Mouse (Mus musculus) midbrain, embryonic 15.5 days (tissue): Measurements from ENCODE around the gene Igsf21. TPM values are rescaled to one million over a fixed set of nuclear protein-coding genes. Genes with fewer than 3 reads are reported as not detected.
A peak's percentile ranks its signal among the peaks of the same experiment; 100 is the strongest.

ENCODE experiments used
- ATAC-seq: fragments of 200-750 bp; cut with Nextera tagmentation; replicated peaks from 2 replicates; pipeline ENCODE4 v1.8.0; 2017; ENCODE audit warnings: moderate TSS enrichment
- H3K27ac ChIP-seq: fragments of 300-500 bp; sonication (generic); 2 replicates; pipeline ENCODE4 v1.5.1; 2015; ENCODE audit warnings: mild to moderate bottlenecking, inconsistent platforms
- H3K27me3 ChIP-seq: fragments of 300-500 bp; sonication (generic); replicated peaks from 2 replicates; pipeline ENCODE4 v1.6.1; 2015; ENCODE audit warnings: inconsistent platforms
- H3K36me3 ChIP-seq: fragments of 300-500 bp; sonication (generic); replicated peaks from 2 replicates; pipeline ENCODE4 v1.6.1; 2015; ENCODE audit warnings: inconsistent platforms
- H3K4me1 ChIP-seq: fragments of 300-500 bp; sonication (generic); 2 replicates; pipeline ENCODE4 v1.6.1; 2015; ENCODE audit warnings: inconsistent platforms
- H3K4me2 ChIP-seq: fragments of 300-500 bp; sonication (generic); 2 replicates; pipeline ENCODE4 v1.6.1; 2015; ENCODE audit warnings: inconsistent platforms, mild to moderate bottlenecking, moderate library complexity
- H3K4me3 ChIP-seq: fragments of 300-500 bp; sonication (generic); 2 replicates; pipeline ENCODE4 v1.5.1; 2015; ENCODE audit warnings: mild to moderate bottlenecking, inconsistent platforms
- H3K9ac ChIP-seq: fragments of 300-500 bp; sonication (generic); 2 replicates; pipeline ENCODE4 v1.6.1; 2015; ENCODE audit warnings: mild to moderate bottlenecking, inconsistent platforms
- H3K9me3 ChIP-seq: fragments of 300-500 bp; sonication (generic); 2 replicates; pipeline ENCODE4 v1.6.1; 2016; ENCODE audit warnings: inconsistent platforms
- WGBS: fragments of 180-500 bp; shearing (Covaris S2); methylation state at CpG from one replicate; pipeline ENCODE4 v1.1.7; 2015; ENCODE audit warnings: mixed read lengths; 5-methylcytosine and 5-hydroxymethylcytosine counted together
- polyA plus RNA-seq: library from polyadenylated mRNA; unstranded; fragments of >200 nt; fragmentation: Nextera tagmentation; extraction: Ambion mirVana; gene quantifications from 2 replicates; pipeline ENCODE4 v1.2.1, GENCODE M21; 2015

The Igsf21 gene
- polyA plus RNA-seq, 1 experiment from 2014 or later = 96.3 TPM

GRCm38 (mm10) chr4:140122534-140122933 lies 124.0 kb downstream of the Igsf21 start:
- 81% methylated on average over 5 of the region's 5 CpGs for WGBS
- H3K4me2 ChIP-seq = no peak overlapping the region
- no peak for ATAC-seq
- H3K4me1 ChIP-seq = peaks cover 21% of the 10 kb centered on the region
- H3K9me3 ChIP-seq = no peaks in the 10 kb centered on the region
- no peaks in the 10 kb centered on the region for H3K27me3 ChIP-seq
- H3K4me3 ChIP-seq = no peak overlapping the region
- no peak overlapping the region for H3K9ac ChIP-seq
- no peaks in the 10 kb centered on the region for H3K36me3 ChIP-seq
- H3K27ac ChIP-seq = no peak overlapping the region

DNA sequence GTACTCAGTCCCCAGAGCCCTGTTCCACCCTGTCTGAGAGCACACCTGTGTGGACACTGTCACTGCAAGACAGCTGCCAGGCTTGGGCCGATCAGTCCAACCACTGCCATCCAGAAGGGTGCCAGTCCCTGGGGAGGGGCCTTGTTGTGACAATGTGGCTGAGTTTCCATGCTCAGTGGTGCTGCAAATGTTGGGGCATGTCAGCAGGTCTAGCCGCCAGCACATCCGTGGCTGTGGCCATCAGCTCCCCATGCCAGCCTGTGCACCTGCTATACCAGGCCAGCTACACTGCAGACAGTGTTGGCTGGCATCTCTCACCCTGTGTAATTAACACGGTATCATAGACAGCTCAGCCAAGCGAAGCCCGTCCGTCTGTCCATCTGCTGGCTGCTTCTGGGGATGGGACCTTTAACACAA lies 129.3 kb downstream of the Igsf21 start:
- no peak overlapping the region for H3K27ac ChIP-seq

DNA sequence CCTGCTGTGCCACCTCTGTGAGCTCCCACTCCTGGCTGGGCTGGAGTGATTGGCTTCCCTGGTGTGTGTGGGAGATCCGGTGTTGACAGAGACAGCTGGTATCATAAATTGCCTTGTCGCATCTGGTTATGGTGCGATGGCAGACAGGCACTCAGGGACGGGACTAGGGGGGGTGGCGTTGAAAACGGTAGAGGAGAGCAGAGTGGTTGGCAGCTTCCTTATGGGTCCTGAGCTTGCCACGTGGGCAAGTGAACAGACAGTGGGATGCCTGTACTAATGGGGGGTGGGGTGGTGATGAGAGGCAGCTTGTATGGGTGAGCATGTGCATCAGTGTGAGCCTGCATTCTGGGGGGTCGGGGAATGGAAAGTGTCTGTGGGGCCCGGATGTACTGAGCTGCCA lies 130.8 kb downstream of the Igsf21 start:
- Histone ChIP-seq H3K4me2 (no peak overlapping the region), H3K4me1 (peaks cover 4% of the 10 kb centered on the region; the same call in 1 of the 2 replicates), H3K4me3 (no peak overlapping the region), H3K9ac (no peak overlapping the region), H3K36me3 (no peaks in the 10 kb centered on the region), H3K27me3 (no peaks in the 10 kb centered on the region), H3K27ac (no peak overlapping the region), H3K9me3 (no peaks in the 10 kb centered on the region)
- ATAC-seq = no peak
- WGBS = 73% methylated on average over 9 of the region's 9 CpGs

More for the DNA sequence above, 129.3 kb downstream of the Igsf21 start:
- WGBS = 85% methylated on average over 7 of the region's 7 CpGs
- H3K4me1 ChIP-seq = peaks cover 4% of the 10 kb centered on the region; the same call in 1 of the 2 replicates
- H3K27me3 ChIP-seq = no peaks in the 10 kb centered on the region
- no peaks in the 10 kb centered on the region for H3K9me3 ChIP-seq
- no peak overlapping the region for H3K4me2 ChIP-seq
- H3K36me3 ChIP-seq = no peaks in the 10 kb centered on the region
- H3K4me3 ChIP-seq = no peak overlapping the region
- ATAC-seq = no peak
- no peak overlapping the region for H3K9ac ChIP-seq

- Histone ChIP-seq H3K4me3 (no peak overlapping the region), H3K4me1 (peaks cover 4% of the 10 kb centered on the region; the same call in 1 of the 2 replicates), H3K36me3 (no peaks in the 10 kb centered on the region), H3K9me3 (no peaks in the 10 kb centered on the region), H3K27ac (no peak overlapping the region), H3K9ac (no peak overlapping the region), H3K4me2 (no peak overlapping the region), H3K27me3 (no peaks in the 10 kb centered on the region; the same call in 1 of the 2 replicates)
- ATAC-seq = no peak
- 91% methylated on average over 6 of the region's 6 CpGs for WGBS
Observed at GRCm38 (mm10) chr4:140115053-140115452, 131.5 kb downstream of the Igsf21 start.

DNA sequence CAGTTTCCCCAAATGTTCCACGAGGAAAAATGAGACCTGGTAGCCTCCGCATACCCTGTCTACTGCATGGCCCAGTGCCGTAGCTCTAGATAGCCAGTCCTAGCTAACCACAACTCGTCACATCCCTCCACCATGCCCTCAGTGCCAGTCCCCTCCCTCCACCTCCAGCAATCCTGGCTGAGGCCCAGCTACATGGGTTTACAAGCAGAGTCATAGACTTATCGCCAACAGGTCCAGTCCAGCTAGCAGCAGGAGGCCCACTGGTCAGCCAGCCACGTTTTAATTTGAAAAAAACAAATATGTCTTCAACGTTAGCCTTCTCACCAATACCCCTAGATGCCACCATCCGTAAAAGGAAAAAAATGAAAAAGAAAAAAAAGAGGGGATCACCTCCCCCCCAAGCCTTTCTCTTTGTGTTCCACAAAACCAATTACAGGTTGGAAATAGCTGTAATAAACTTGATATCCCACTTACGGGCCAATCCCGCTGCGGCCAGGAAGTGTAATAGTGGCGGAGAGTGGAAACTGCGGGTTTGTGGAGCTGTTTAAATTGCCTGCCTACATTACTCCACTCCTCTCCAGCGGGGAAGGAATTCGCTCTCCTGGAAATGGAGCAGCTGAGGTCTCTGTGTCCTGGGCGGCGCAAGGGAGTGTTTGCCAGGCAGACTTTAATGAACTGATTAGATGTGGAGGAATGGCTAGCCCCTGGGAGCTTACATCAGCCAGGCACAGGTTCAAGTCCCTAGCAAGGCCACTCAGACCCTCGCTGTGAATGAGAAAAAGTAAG lies 132.7 kb downstream of the Igsf21 start:
- H3K4me3 ChIP-seq = no peak overlapping the region
- H3K4me1 ChIP-seq = peaks cover 12% of the 10 kb centered on the region
- no peak overlapping the region for H3K9ac ChIP-seq
- no peak overlapping the region for H3K4me2 ChIP-seq
- H3K27ac ChIP-seq = no peak overlapping the region; the same call in 1 of the 2 replicates
- ATAC-seq = no peak
- H3K27me3 ChIP-seq = no peaks in the 10 kb centered on the region; the same call in 1 of the 2 replicates
- H3K36me3 ChIP-seq = no peaks in the 10 kb centered on the region
- WGBS = 73% methylated on average over 18 of the region's 18 CpGs
- H3K9me3 ChIP-seq = no peaks in the 10 kb centered on the region

- Histone ChIP-seq H3K27me3 (peaks cover 5% of the 10 kb centered on the region; the same call in 1 of the 2 replicates), H3K27ac (peak overlapping the region; percentile 68), H3K36me3 (no peaks in the 10 kb centered on the region), H3K4me1 (peaks cover 32% of the 10 kb centered on the region), H3K9me3 (no peaks in the 10 kb centered on the region), H3K4me3 (peak overlapping the region; percentile 10; the same call in 1 of the 2 replicates), H3K9ac (no peak overlapping the region), H3K4me2 (peak overlapping the region; percentile 43)
- ATAC-seq = no peak
- 41% methylated on average over 6 of the region's 6 CpGs for WGBS
Observed at GRCm38 (mm10) chr4:140109626-140109948, 137.0 kb downstream of the Igsf21 start.

DNA sequence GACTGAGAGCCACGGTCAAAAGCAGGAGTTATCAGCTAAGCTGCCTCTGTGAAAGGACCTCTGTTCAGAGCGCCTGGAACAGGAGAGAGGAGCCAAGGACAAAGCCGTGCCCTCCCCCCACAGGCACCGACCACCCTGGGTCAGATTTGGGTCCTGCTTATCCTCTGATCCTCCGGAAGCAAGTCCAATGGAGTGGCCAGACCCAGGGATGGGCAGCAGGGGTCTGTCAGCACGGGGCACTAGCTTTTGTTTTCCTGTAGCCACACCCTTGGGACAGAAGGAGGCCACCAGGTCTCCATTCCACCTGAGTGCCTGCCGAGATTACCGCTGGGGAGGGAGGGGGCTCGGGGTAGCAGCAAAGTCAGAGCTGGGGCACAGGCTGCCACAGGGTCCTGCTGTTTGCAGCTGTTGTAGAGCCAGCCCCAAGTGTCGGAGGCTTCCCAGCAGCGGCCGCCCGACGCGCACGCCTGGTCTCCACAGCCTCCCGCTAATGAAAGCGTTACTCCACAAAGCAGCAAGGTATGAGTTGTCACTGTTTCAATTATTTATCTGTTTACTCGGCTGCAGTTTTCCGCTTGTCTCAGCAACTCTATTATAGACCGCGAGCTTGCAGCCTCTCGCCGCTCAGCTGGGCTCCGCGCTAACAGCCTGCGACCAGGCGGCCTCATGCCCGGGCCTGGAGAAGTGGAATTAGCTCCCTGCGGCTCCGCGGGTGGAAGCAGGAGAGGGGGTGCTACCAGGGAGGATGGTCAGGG lies 137.5 kb downstream of the Igsf21 start:
- Histone ChIP-seq H3K27me3 (peaks cover 5% of the 10 kb centered on the region; the same call in 1 of the 2 replicates), H3K9ac (no peak overlapping the region), H3K4me2 (peak overlapping the region; percentile 43), H3K36me3 (no peaks in the 10 kb centered on the region), H3K4me1 (peaks cover 35% of the 10 kb centered on the region), H3K4me3 (peak overlapping the region; percentile 10; the same call in 1 of the 2 replicates), H3K27ac (peak overlapping the region; percentile 68), H3K9me3 (no peaks in the 10 kb centered on the region)
- 2% methylated on average over 32 of the region's 32 CpGs for WGBS
- peak; percentile 54 for ATAC-seq

DNA sequence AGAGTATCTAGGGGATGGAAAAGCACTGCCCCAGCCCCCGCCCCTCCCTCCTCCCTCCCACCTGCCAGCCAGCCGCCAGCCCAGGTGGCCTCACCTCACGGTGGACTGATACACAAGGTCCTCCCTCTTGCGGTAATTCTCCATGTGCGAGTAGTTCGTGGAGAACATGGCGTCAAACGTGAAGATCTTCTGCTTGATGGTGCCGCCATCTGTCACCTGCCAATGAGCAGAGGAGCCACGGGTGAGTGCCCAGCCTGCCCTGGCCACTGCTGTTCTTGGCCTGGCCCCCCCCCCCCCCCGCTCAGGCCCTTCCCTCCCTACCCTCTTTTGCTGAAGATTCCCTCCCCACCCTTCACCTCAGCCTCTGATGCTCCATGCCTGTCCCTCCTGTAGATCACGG lies 139.4 kb downstream of the Igsf21 start:
- H3K4me1 ChIP-seq = peaks cover 52% of the 10 kb centered on the region
- H3K36me3 ChIP-seq = no peaks in the 10 kb centered on the region
- no peaks in the 10 kb centered on the region for H3K9me3 ChIP-seq
- H3K4me2 ChIP-seq = no peak overlapping the region
- H3K9ac ChIP-seq = no peak overlapping the region
- H3K4me3 ChIP-seq = no peak overlapping the region
- no peak overlapping the region for H3K27ac ChIP-seq
- no peak for ATAC-seq
- peaks cover 5% of the 10 kb centered on the region; the same call in 1 of the 2 replicates for H3K27me3 ChIP-seq
- 77% methylated on average over 12 of the region's 12 CpGs for WGBS

DNA sequence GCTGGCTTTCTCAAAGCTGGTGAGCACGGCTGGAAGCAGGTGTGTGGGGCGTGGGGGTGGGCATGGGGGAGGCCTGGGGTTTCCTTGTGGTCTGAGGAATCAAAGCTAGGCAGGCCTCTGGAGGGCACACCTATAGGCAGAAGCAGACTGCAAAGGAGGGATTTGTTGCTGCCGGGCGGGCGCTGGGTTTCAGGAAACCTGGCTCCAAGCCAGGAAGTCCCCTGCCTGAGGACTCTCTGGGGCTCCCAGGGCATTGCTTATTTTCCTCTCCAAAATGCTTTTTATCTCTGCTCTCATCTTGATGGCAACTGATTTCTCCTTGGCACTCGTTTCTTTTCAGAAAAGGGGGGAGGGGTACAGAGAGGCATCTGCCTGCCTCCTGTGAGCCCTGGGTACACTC lies 141.8 kb downstream of the Igsf21 start:
- 9% methylated on average over 6 of the region's 6 CpGs for WGBS
- ATAC-seq = no peak; the same call in 1 of the 2 replicates
- Histone ChIP-seq H3K4me3 (no peak overlapping the region), H3K9me3 (no peaks in the 10 kb centered on the region), H3K27ac (peak overlapping the region; percentile 61; the same call in 1 of the 2 replicates), H3K4me1 (peaks cover 62% of the 10 kb centered on the region), H3K9ac (no peak overlapping the region; the same call in 1 of the 2 replicates), H3K36me3 (no peaks in the 10 kb centered on the region), H3K4me2 (no peak overlapping the region), H3K27me3 (peaks cover 5% of the 10 kb centered on the region; the same call in 1 of the 2 replicates)

- H3K9me3 ChIP-seq = no peaks in the 10 kb centered on the region
- H3K9ac ChIP-seq = no peak overlapping the region; the same call in 1 of the 2 replicates
- peaks cover 57% of the 10 kb centered on the region for H3K4me1 ChIP-seq
- H3K27ac ChIP-seq = peak overlapping the region; percentile 72
- WGBS = 3% methylated on average over 28 of the region's 28 CpGs
- ATAC-seq = no peak; the same call in 1 of the 2 replicates
- peaks cover 5% of the 10 kb centered on the region; the same call in 1 of the 2 replicates for H3K27me3 ChIP-seq
- H3K4me3 ChIP-seq = no peak overlapping the region
- peak overlapping the region; percentile 37 for H3K4me2 ChIP-seq
- no peaks in the 10 kb centered on the region for H3K36me3 ChIP-seq
Observed at GRCm38 (mm10) chr4:140103341-140104027, 143.1 kb downstream of the Igsf21 start.

DNA sequence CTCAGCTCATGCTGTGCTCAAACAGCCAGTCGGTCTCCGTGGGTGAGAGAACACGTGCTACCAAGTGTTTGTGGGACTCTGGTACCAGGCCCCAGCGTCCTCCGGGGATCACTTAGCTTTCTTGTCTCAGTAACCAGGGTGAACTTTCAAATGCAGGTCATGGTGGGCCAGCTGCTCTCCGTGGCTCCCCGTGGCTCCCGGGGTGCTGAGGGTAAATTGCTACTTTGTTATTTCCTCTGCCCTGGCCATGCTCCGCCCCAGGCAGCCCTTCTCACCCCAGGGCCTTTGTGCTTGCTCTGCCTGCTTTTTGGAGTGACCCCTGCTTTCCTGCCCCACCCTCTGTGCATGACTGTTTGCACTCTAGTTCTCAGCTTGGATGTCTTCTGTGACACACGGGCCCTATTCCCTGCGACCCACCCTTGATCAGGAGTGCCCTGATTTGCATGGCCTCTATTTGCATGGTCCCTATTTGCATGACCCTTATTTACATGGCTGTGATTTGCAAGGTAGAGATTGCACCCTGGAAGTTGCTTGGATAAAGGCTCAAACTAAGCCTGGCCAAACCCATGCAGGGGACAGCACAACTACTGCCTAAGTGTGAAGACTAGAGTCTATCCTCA lies 143.9 kb downstream of the Igsf21 start:
- Histone ChIP-seq H3K9ac (no peak overlapping the region), H3K27ac (0 out of 2 replicates have a peak overlapping the region, but pooled peaks have one; percentile 72), H3K4me1 (peaks cover 51% of the 10 kb centered on the region), H3K4me2 (no peak overlapping the region), H3K9me3 (no peaks in the 10 kb centered on the region), H3K27me3 (peaks cover under 1% of the 10 kb centered on the region; the same call in 1 of the 2 replicates), H3K4me3 (no peak overlapping the region), H3K36me3 (no peaks in the 10 kb centered on the region)
- ATAC-seq = no peak
- 20% methylated on average over 11 of the region's 11 CpGs for WGBS
